Comparison of ENCODE assay signal across 8 mouse cellular contexts in genomic region chr10:42942300-42942699, GRCm38 (mm10).
DNase-seq lines count a peak whose midpoint lies in the region; ATAC-seq and TF ChIP-seq lines count a peak whose summit lies in the region.

No protein-coding gene starts in this region.

- no peaks in the 10 kb centered on the region; the same call in 1 of the 2 replicates for H3K27me3 ChIP-seq in kidney, adult 2 months (replicated peaks; ENCODE audit: control insufficient read depth, insufficient read depth, low read length)
- no peaks in the 10 kb centered on the region for H3K27me3 ChIP-seq in intestine, embryonic 15.5 days (replicated peaks)

- H3K4me1 ChIP-seq in kidney, adult 2 months (ENCODE audit: control insufficient read depth, insufficient read depth, low read length) = no peaks in the 10 kb centered on the region
- 0 out of 2 replicates have a peak, but pooled peaks cover 5% of the 10 kb centered on the region for H3K4me1 ChIP-seq in intestine, embryonic 15.5 days (replicated peaks)

- H3K9ac ChIP-seq in intestine, embryonic 15.5 days = no peak overlapping the region

- ATAC-seq in intestine, embryonic 15.5 days = no peak
- ATAC-seq in erythroid progenitor cell, adult 5-6 weeks (replicated peaks; ENCODE audit: low FRiP score, poor library complexity, severe bottlenecking) = no peak

- TF ChIP-seq CTCF in kidney, adult 2 months (conservative IDR thresholded peaks at IDR 0.05; ENCODE audit: insufficient read depth, insufficient read length, low read depth, low read length) = 0 out of 2 replicates have a peak, but pooled peaks have one; percentile 22

- TF ChIP-seq POLR2A in kidney, adult 2 months (IDR thresholded peaks at IDR 0.05; ENCODE audit: low read depth, low read length) = no peak

- H3K36me3 ChIP-seq in kidney, adult 2 months (ENCODE audit: control insufficient read depth, insufficient read depth, low read length) = no peaks in the 10 kb centered on the region
- H3K36me3 ChIP-seq in intestine, embryonic 15.5 days = no peaks in the 10 kb centered on the region; the same call in 1 of the 2 replicates

- H3K9me3 ChIP-seq in intestine, embryonic 15.5 days = no peaks in the 10 kb centered on the region

- 98% methylated on average over 3 of the region's 3 CpGs for WGBS in kidney, adult 2 months
- 91% methylated on average over 3 of the region's 3 CpGs for WGBS in intestine, embryonic 15.5 days

- no peak overlapping the region for H3K4me3 ChIP-seq in kidney, adult 2 months (ENCODE audit: insufficient read depth, low read depth, low read length)
- peak overlapping the region; percentile 42; the same call in 1 of the 2 replicates for H3K4me3 ChIP-seq in intestine, embryonic 15.5 days (replicated peaks)

- peak overlapping the region; percentile 55; the same call in 1 of the 2 replicates for H3K4me2 ChIP-seq in intestine, embryonic 15.5 days (replicated peaks)

- DNase-seq in kidney, adult 2 months = no peak
- DNase-seq in kidney, adult 11 months = no peak
- DNase-seq in 3T3-L1 (ENCODE audit: low read depth, low spot score) = peak; percentile 26
- DNase-seq in CD4-positive, CD25-positive, alpha-beta regulatory T cell, adult 2 months (ENCODE audit: low read depth, low spot score) = peak; percentile 52
- no peak for DNase-seq in urinary bladder, postnatal 10 days (ENCODE audit: low spot score)
- DNase-seq in kidney, adult 18-20 months = no peak

- no peak overlapping the region for H3K27ac ChIP-seq in kidney, adult 2 months (ENCODE audit: insufficient read depth, low read depth, low read length)
- H3K27ac ChIP-seq in intestine, embryonic 15.5 days = 0 out of 2 replicates have a peak overlapping the region, but pooled peaks have one; percentile 92

Comparison
In these comparisons a context has a peak if more than half of its experiments do, and no peak if none do; other contexts are left out.
1. DNase-seq: peak in 3T3-L1 (single experiment) and CD4-positive, CD25-positive, alpha-beta regulatory T cell, adult 2 months (single experiment); none in kidney, adult 2 months (single experiment), kidney, adult 11 months (single experiment), urinary bladder, postnatal 10 days (single experiment) and kidney, adult 18-20 months (single experiment).